Mouse (Mus musculus) layer of hippocampus, postnatal 14 days (tissue): Measurements from ENCODE around the gene Ift140. TPM values are rescaled to one million over a fixed set of nuclear protein-coding genes. Genes with fewer than 3 reads are reported as not detected.
"Not testable (repeated sequence)": the region's sequence is repeated elsewhere in the genome, so short reads cannot be mapped to it uniquely, and the experiment has no call there.

ENCODE experiments used
- DNase-seq, 2 experiments: peaks; one replicate each; pipeline ENCODE4 v3.0.0; 2021 to 2022; ENCODE audit warnings: low spot score in 2 of 2, mixed read lengths in 1 of 2
- total RNA-seq, 2 experiments: library from RNA; stranded (reverse); gene quantifications; 2 replicates each; pipeline ENCODE4 v1.2.3; 2021

Ift140 gene
- total RNA-seq, 2 experiments from 2014 or later = 25.4 to 31.9 TPM

DNA sequence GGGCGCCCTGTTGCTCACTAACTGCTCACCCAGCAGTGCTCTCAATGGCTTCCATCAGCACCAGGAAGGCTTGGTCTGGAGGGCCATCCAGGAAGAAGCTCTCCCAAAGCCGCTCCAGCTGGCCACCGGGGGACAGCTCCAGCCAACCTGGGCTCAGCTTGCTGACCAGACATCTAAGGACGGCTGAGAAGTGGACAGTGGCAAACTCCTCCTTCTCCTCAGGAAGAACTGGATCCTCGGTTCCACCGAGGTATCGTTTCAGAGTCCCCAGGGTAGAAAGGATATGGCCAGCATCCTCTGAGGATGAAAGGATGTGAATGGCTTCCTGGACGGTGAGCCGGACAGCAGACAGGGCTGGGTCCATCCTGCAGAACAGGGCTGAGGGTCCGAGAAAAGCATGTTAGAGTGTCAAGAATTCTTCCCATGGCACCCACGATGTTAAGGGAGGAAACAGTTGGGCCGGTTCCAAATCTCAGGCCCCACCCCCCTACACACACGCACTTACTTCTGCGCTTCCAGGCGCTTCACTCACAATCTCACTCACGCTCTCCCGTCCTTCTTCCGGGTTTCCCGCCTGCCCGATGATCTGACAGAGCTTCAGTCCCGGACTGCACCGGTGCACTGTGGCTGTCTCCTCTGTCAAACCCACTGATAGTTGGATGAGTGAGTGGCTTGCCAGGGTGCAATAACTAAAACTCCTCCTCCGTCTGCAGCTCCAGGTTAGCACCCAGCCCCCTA, 99.2 kb downstream of the Ift140 start:
- DNase-seq = no peak

DNA sequence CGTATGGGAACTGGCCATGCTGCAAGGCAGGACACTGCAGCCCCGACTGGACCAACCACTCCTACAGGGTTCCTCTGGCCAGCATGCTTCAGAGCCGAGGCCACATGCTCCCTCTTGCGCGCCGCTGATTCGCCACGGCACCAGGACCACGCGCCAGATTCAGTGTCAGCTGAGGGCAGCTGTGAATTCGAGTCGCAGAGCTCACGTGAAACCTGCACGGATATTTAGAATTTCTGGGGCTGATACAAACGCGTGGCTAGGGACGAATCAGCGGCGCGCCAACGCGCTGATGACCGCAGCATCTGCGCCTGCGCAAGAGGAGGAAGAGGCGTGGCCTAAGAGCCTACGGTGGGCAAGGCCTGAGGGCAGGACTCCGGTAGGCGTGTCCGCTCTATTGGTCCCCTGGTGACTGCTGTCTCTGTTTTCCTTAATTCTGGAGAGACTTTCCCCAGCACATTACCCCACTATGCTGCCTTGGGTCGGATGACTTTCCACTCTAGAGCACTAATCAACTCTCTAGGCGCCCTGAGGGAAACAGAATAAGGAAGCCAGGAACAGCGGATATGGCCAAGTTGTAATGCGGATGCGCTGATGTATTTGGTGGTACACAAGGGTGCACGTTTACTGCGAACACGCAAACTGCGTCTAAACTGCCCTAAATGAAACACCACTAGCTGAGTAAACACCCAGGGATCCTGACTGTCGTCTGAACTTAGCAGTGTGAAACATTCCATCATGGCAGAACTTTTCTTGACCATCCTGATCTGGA, 100.0 kb downstream of the Ift140 start, which contains the start of gene Telo2:
TSS of gene Telo2 (minus strand) at position 304 of the 769 bp plus-strand sequence.
- DNase-seq = peak; percentile 90 to 92

DNA sequence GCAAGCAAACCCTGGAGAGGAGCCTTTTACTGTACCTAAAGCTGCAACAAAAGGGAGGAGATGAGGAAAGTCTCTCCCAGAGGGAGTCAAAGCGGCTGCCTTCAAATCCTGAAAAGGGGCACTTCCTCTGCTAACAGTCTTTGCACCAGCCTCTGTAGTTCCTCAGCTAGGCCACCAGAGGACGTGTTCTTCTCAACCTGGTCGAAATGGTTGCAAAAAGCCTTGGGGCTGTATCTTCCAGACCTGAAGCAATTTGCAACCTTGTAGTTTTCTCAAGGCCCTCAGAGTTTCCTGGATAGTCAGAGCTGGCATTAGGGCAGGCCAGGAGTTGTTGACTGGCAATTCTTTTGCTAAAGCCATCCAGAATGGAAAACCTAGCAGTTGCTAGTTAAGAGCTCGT, 101.4 kb downstream of the Ift140 start:
- no peak for DNase-seq

DNA sequence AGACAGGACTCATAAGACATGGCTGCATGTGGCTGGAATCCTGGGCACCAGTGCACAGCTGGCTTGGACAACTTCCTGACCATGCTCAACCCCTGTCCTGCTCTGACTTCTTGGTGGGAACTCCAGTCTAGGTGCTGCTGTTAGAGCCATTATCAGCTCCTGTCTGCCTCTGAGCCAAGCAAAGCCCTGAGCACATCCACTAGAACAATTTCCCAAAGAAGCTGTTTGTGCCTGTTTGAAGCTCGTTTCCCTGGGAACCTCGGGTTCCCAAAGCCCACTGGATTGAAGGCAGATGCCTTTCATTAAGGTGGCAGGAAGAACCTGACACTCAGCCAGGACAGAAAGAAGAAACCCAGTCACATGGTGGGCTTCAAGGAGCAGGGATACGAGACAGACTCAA, 104.5 kb downstream of the Ift140 start, which contains the start of gene Ptx4:
TSS of gene Ptx4 (plus strand) at position 355 of the 400 bp plus-strand sequence.
- no peak for DNase-seq

DNA sequence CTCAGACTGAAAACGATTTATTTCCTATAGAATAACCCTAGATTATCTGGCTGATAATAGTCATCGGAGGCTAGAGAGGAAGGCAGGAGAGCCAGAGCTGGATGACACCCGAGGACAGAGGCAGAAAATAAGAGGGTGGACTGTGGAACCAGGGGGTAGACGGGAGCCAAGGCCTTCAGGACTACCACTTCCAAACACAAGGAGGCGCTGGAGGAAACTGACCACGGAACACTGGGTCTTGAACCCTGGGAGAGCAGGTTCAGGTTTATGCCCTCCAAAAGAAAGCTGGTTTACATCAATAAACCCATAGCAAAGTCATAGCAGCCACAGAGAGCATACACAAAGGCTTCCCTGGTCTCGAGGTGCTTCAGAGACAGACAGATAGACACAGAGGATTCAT, 108.1 kb downstream of the Ift140 start:
- DNase-seq = no peak

DNA sequence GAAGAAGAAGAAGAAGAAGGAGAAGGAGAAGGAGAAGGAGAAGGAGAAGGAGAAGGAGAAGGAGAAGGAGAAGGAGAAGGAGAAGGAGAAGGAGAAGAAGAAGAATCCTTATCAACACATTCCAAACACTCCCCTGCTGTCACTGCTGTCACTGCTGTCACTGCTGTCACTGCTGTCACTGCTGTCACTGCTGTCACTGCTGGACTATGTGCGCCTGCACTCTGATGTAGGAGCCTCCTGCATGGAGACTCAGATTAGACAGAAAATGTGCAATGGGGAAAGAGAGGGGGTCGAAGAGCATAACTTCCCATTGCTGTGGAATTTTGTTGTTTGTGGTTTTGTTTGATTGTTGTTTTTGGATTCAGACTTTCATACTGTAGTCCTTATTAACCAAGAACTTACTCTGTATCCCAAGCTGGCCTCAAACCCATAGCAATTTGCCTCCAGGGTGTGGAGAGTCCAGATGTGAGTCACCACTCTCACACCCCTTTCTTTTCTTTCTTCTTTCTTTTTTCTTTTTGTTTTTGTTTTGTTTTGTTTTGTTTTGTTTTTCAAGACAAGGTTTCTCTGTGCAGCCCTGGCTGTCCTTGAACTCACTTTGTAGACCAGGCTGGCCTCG, 109.7 kb downstream of the Ift140 start:
- DNase-seq = not testable (repeated sequence)

DNA sequence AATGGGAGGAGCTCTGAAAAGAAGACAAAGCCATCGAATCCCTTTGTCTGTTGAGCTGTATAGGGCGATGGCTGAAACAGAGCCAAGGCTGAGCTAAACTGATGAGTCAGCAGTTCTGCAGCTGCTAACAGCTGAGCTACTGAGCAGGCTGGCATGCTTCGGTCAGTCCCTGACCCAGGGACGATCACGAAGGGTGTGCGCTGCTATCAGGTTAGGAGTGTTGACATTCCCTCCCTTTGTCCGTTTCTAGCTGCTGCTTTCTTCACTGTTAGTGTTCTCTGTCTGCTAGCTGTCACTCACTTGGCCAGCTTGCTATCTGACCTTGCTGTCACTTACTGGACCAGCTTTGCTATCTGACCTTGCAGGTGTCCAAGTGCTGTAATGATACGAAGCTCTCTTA, 111.2 kb downstream of the Ift140 start:
- DNase-seq = no peak

DNA sequence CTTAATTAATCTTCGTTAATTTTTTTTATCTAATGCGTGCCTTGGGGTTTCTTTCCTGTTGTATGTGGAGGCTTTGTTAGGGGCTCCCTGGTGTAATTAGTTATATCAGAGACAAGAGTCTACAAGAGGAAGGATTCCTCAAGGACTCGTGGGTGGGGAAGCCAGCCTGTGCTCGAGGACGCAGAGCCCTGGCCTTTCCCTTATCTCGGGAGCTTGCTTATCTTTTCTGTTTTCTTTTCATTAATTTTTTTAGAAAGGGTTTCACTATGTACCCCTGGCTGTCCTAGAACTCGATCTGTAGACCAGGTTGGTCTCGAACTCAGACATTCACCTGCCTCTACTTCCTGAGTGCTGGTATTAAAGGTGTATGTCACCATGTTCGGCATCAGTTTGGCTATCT, 111.8 kb downstream of the Ift140 start:
- DNase-seq = no peak

DNA sequence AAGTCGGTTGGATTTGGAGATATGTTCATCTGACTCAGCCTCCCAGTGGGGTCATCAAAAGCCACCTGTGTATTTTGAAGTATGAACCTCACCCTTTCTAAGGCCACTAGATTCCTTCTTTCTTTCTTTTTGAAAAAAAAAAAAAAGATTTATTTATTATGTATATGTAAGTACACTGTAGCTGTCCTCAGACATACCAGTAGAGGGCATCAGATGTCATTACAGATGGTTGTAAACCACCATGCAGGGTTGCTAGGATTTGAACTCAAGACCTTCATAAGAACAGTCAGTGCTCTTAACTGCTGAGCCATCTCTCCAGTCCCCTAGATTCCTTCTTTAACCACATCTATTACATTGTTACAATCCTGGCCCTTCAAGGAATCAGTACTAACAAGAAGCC, 114.2 kb downstream of the Ift140 start:
- no peak for DNase-seq

DNA sequence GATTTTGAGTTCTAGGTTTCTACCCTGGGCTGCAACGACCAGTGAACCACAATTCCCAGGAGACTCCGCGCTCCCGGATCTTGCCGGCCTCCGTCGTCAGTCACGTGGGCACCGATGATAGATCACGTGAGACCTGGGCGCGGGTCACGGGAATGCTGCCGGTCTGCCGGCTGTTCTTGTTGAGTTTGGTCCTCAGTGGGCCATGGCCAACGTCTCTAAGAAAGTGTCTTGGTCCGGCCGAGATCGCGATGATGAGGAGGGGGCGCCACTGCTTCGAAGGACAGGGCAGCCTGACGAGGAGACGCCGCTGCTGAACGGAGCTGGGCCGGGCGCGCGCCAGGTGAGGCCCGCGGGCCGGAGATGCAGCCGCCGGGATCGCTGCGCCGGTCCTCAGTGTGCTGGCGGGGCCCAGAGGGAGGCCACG, 117.4 kb downstream of the Ift140 start, which contains the start of gene Clcn7:
TSS of gene Clcn7 (plus strand) at position 117 of the 424 bp plus-strand sequence.
- DNase-seq = peak; percentile 91 to 95

DNA sequence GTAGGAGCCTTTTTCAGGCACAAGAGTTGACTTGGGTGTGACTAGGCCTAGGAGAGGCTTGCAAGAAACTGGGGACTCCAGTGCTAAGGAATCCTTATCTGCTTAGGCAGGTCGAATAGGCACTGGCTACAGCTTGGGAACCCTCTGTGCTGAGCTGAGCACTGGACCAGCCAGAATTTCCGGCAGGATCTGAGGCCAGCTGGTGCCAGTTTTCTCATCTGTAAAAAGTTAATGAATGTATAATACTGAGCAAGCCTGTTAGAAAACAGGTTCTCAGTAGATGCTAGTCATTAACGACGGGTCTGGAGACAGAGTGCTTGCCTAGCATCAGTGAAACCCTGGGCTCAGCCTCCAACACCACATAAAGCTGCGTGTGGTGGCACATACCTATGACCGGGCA, 119.7 kb downstream of the Ift140 start:
- no peak for DNase-seq

DNA sequence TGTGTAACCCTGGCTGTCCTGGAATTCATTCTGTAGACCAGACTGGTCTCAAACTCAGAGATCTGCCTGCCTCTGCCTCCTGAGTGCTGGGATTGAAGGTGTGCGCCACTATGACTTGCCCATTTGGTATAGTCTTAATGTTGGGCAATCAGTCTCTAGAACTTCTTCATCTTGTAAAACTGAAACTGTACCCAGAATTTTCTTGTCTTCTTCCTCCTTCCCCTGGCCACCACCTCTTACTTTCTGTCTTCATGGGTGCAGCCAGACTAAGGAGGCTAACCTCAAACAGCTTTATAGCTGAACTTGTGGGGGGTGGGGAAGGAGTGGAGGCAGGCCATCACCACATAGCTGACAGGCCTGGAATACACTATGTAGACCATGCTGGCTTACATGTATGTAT, 122.9 kb downstream of the Ift140 start:
- no peak for DNase-seq

DNA sequence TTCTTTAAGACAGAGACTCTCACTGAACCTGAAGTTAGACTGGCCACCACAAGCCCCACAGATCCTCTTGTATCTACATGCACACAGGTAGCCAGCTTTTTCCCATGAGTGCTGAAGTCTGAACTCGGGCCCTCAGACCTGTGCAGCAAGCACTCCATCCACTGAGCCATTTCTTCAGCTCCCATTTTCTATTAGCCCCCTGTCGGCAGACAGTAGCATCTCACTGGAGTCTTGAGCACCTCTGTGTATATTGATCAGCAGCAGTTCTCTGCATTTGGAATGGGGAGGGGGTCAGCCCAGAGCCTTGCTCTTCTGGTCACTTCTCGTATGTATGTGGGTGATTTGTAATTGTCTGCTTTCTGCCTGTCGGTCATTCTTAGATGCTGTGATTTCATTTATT, 124.1 kb downstream of the Ift140 start:
- DNase-seq = no peak

Other genes starting within 250 kb of the Ift140 start
- gene Meiob, start 211.8 kb upstream of the Ift140 start, total RNA-seq = not detected
- gene Hagh, start 175.9 kb upstream of the Ift140 start, total RNA-seq = 100 to 1,000 TPM; 107 to 112 TPM
- 10 to 100 TPM; 18.1 to 18.2 TPM for gene Fahd1, start 165.7 kb upstream of the Ift140 start, total RNA-seq
- gene Igfals, start 150.1 kb upstream of the Ift140 start, total RNA-seq = not detected
- gene Nubp2, start 129.7 kb upstream of the Ift140 start, total RNA-seq = 10 to 100 TPM; 37.7 to 43.4 TPM
- gene Spsb3, start 129.4 kb upstream of the Ift140 start, total RNA-seq = 10 to 100 TPM; 40.9 to 41.2 TPM
- 10 to 100 TPM; 66.9 to 83.2 TPM for gene Eme2, start 121.0 kb upstream of the Ift140 start, total RNA-seq
- 10 to 100 TPM; 73.0 to 76.3 TPM for gene Mrps34, start 121.0 kb upstream of the Ift140 start, total RNA-seq
- 10 to 100 TPM; 48.6 to 53.8 TPM for gene Nme3, start 119.6 kb upstream of the Ift140 start, total RNA-seq
- gene Mapk8ip3, start 79.1 kb upstream of the Ift140 start, total RNA-seq = 100 to 1,000 TPM; 312 to 326 TPM
- gene Jpt2, start 55.4 kb upstream of the Ift140 start, total RNA-seq = 10 to 100 TPM; 11.2 TPM
- gene Cramp1l, start 297 bp upstream of the Ift140 start, total RNA-seq = 10 to 100 TPM; 24.0 to 28.5 TPM
- 10 to 100 TPM; 10.1 to 10.7 TPM for gene Tmem204, start 67.5 kb downstream of the Ift140 start, total RNA-seq
- 10 to 100 TPM; 30.1 to 33.4 TPM for gene Telo2, start 99.9 kb downstream of the Ift140 start, total RNA-seq
- 1 to 10 TPM; 1.4 to 1.6 TPM for gene Ptx4, start 104.7 kb downstream of the Ift140 start, total RNA-seq
- gene Clcn7, start 117.3 kb downstream of the Ift140 start, total RNA-seq = 10 to 100 TPM; 47.3 to 51.1 TPM
- under 1 TPM in 1 of 2 experiments, not detected in 1; 0.26 TPM for gene Ccdc154, start 146.4 kb downstream of the Ift140 start, total RNA-seq
- not detected for gene Gm38655, start 159.4 kb downstream of the Ift140 start, total RNA-seq
- 10 to 100 TPM; 17.8 to 19.2 TPM for gene BC003965, start 168.5 kb downstream of the Ift140 start, total RNA-seq
- 10 to 100 TPM; 33.9 to 37.0 TPM for gene Unkl, start 172.3 kb downstream of the Ift140 start, total RNA-seq
- gene Gnptg, start 224.0 kb downstream of the Ift140 start, total RNA-seq = 10 to 100 TPM; 64.4 to 71.9 TPM
- 10 to 100 TPM; 25.0 to 26.6 TPM for gene Tsr3, start 224.1 kb downstream of the Ift140 start, total RNA-seq
- gene Baiap3, start 240.3 kb downstream of the Ift140 start, total RNA-seq = 10 to 100 TPM in 1 of 2 experiments, 1 to 10 TPM in 1; 9.7 to 11.3 TPM